Mouse (Mus musculus) kidney, embryonic 16.5 days (tissue): Measurements from ENCODE around the gene Eps8l2. TPM values are rescaled to one million over a fixed set of nuclear protein-coding genes. Genes with fewer than 3 reads are reported as not detected.

Experiments used
- ATAC-seq: fragments of 200-750 bp; cut with Nextera tagmentation; 2 replicates; pipeline ENCODE4 v1.8.0; 2017; ENCODE audit warnings: moderate TSS enrichment; ENCODE audit not compliant: low FRiP score, low TSS enrichment
- H3K27ac ChIP-seq: fragments of 300-500 bp; sonication (generic); 2 replicates; pipeline ENCODE4 v1.5.1; 2014; ENCODE audit warnings: low read length
- H3K27me3 ChIP-seq: fragments of 300-500 bp; sonication (generic); 2 replicates; pipeline ENCODE4 v1.6.1; 2014; ENCODE audit warnings: low read length, control low read depth, mixed read lengths; ENCODE audit not compliant: insufficient read depth
- H3K36me3 ChIP-seq: fragments of 300-500 bp; sonication (generic); 2 replicates; pipeline ENCODE4 v1.6.1; 2014; ENCODE audit warnings: low read length, control low read depth, mixed read lengths; ENCODE audit not compliant: insufficient read depth
- H3K4me1 ChIP-seq: fragments of 300-500 bp; sonication (generic); 2 replicates; pipeline ENCODE4 v1.6.1; 2014; ENCODE audit warnings: low read length, control low read depth, mixed read lengths; ENCODE audit not compliant: insufficient read depth
- H3K4me2 ChIP-seq: fragments of 300-500 bp; sonication (generic); replicated peaks from 2 replicates; pipeline ENCODE4 v1.6.1; 2014; ENCODE audit warnings: low read depth, low read length
- H3K4me3 ChIP-seq: fragments of 300-500 bp; sonication (generic); 2 replicates; pipeline ENCODE4 v1.5.1; 2014; ENCODE audit warnings: mild to moderate bottlenecking, low read length
- H3K9ac ChIP-seq: fragments of 300-500 bp; sonication (generic); replicated peaks from 2 replicates; pipeline ENCODE4 v1.6.1; 2014; ENCODE audit warnings: low read length
- H3K9me3 ChIP-seq: fragments of 300-500 bp; sonication (generic); 2 replicates; pipeline ENCODE4 v1.6.1; 2016; ENCODE audit warnings: low read length, control low read depth
- WGBS: fragments of 180-500 bp; shearing (Covaris S2); extraction: QIAGEN DNeasy Blood & Tissue Kit; methylation state at CpG from one replicate; pipeline ENCODE4 v1.1.7; 2014; 5-methylcytosine and 5-hydroxymethylcytosine counted together
- polyA plus RNA-seq: library from polyadenylated mRNA; unstranded; fragments of >200 nt; fragmentation: Nextera tagmentation; extraction: Ambion mirVana; gene quantifications from 2 replicates; pipeline ENCODE4 v1.2.1, GENCODE M21; 2015

Eps8l2 gene
- 59.4 and 62.9 TPM in 2 replicates for polyA plus RNA-seq

DNA sequence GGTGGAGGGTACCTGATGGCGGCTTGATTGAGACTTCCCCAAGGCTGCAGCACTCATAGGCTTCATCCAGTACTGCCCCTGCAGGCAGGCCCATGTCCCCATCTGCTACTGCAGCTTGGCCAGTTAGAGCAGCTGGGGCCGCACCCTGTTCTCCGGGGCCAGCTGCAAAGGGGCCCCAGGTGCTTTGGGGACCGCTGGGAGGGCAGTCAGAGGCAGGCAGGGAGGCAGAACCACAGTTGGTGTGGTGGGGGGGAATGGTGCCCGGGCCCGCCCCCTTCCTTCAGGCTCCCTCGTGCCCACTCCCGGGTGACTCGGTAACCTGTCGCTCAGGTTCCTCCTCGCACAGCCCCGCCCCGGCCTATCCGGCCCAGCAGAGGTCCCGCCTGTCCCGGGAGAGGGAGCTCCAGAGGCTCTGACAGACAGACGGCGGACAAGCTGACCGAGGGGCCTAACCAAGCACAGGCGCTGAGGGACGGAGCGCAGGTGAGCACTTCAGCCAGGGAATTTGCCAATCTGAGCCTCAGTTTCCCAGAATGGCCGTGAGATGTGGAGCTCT is at the start of gene Eps8l2:
Eps8l2 (plus strand) TSS at position 305 of the 556 bp plus-strand sequence.
- ATAC-seq, result peak; percentile 89
- 4% methylated on average over 23 of the region's 23 CpGs for WGBS

DNA sequence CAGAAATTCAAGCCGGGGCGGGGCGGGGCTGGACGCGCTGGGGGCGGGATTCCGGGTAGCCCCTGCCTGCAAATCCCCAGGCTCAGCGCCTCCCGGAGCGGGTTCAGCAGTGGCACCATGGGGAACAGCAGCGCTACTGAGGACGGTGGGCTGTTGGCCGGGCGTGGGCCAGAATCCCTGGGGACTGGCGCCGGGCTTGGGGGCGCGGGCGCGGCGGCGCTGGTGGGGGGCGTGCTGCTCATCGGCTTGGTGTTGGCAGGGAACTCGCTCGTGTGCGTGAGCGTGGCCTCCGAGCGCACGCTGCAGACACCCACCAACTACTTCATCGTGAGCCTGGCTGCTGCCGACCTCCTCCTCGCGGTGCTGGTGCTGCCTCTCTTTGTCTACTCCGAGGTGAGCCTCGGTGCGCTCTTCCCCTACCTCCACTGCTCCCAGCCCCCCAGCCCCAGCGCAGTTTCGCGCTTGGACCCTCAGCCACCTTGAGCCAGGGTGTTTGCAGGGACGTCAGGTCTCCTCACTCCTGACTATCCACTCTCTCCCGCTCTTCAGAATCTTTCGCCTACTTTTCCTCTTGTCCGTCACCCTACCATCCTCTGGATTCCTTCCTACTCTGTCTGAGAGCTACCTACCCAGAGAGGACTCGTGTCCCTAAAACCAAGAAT is 46.6 kb upstream of the Eps8l2 start, which contains the start of gene Drd4:
Drd4 (plus strand) TSS at position 86 of the 662 bp plus-strand sequence.
- H3K4me2 ChIP-seq, result peak within 1 kb of the TSS; percentile 84
- peaks cover 47% of the 10 kb centered on the region for H3K27me3 ChIP-seq
- no peaks in the 10 kb centered on the region for H3K36me3 ChIP-seq
- peak within 1 kb of the TSS; percentile 59 for H3K9ac ChIP-seq
- H3K9me3 ChIP-seq, result no peaks in the 10 kb centered on the region
- 3% methylated on average over 40 of the region's 46 CpGs for WGBS
- no peak within 1 kb of the TSS for H3K27ac ChIP-seq
- ATAC-seq, result peak; percentile 73
- peaks cover 15% of the 10 kb centered on the region for H3K4me1 ChIP-seq
- H3K4me3 ChIP-seq, result peak within 1 kb of the TSS; percentile 50

More for the DNA sequence above, at the start of gene Eps8l2:
- peaks cover 19% of the 10 kb centered on the region for H3K4me1 ChIP-seq
- peaks cover 14% of the 10 kb centered on the region for H3K36me3 ChIP-seq
- H3K27ac ChIP-seq, result peak within 1 kb of the TSS; percentile 79
- peak within 1 kb of the TSS; percentile 63 for H3K4me2 ChIP-seq
- no peaks in the 10 kb centered on the region for H3K9me3 ChIP-seq
- H3K27me3 ChIP-seq, result no peaks in the 10 kb centered on the region
- peak within 1 kb of the TSS; percentile 47 for H3K4me3 ChIP-seq
- peak within 1 kb of the TSS; percentile 73 for H3K9ac ChIP-seq

DNA sequence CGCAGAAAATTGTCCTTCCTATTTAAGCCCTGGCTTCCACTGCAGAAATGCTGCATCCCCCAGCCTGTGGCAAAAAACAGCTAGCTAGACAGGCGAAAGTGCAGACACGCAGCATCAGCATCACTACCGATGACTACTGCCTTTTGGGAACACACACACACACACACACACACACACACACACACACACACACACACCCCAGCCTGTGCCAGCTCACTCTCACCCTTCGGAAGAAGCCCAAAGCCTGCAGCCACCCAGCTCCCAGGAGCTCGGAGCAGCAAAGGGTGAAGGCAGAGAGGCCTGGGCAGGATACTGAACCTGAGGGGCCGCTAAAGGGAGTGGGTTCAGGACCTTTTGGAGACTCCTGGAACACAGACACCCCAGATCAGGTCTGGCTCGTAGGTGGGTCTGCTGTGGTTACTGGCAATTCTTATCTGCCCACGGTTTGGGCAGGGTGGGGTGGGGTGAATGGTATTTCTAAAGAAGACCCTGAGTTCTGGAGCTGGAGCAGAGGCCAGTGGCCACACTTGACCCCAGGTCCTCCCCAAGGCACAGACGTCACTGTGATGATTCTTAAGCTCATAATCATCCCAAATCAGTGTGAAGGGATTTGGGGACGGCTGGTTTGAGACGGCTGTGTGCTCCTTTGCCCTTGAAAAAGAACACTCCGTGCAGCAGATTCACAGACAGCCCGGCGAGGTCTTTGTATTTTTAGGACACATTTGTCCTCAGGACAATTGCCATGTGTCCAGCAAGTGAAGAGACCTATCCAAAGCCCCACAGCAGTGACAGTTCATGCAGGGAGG is 45.9 kb upstream of the Eps8l2 start:
- ATAC-seq, result no peak
- WGBS, result 44% methylated on average over 15 of the region's 15 CpGs
- Histone ChIP-seq H3K9ac (peak overlapping the region; percentile 59), H3K36me3 (no peaks in the 10 kb centered on the region; the same call in 1 of the 2 replicates), H3K4me2 (peak overlapping the region; percentile 84), H3K4me3 (peak overlapping the region; percentile 50), H3K4me1 (peaks cover 15% of the 10 kb centered on the region), H3K27me3 (peaks cover 47% of the 10 kb centered on the region), H3K27ac (no peak overlapping the region), H3K9me3 (no peaks in the 10 kb centered on the region)

DNA sequence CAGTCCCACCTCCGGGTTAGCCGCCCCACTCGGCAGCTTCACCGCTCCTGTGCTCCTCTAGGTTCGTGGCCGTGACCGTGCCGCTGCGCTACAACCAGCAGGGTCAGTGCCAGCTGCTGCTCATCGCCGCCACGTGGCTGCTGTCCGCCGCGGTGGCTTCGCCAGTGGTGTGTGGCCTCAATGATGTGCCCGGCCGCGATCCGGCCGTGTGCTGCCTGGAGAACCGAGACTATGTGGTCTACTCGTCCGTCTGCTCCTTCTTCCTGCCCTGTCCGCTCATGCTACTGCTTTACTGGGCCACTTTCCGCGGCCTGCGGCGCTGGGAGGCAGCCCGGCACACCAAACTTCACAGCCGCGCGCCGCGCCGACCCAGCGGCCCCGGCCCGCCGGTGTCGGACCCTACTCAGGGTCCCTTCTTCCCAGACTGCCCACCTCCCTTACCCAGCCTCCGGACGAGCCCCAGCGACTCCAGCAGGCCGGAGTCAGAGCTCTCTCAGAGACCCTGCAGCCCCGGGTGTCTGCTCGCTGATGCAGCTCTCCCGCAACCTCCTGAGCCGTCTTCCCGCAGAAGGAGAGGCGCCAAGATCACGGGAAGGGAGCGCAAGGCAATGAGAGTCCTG is 44.7 kb upstream of the Eps8l2 start:
- peaks cover 15% of the 10 kb centered on the region for H3K4me1 ChIP-seq
- H3K4me3 ChIP-seq, result peak overlapping the region; percentile 46
- WGBS, result under 1% methylated on average over 53 of the region's 53 CpGs
- ATAC-seq, result peak; percentile 53; the same call in 1 of the 2 replicates
- no peak overlapping the region for H3K27ac ChIP-seq
- peak overlapping the region; percentile 70 for H3K4me2 ChIP-seq
- no peaks in the 10 kb centered on the region for H3K9me3 ChIP-seq
- peak overlapping the region; percentile 60 for H3K9ac ChIP-seq
- peaks cover 47% of the 10 kb centered on the region for H3K27me3 ChIP-seq
- no peaks in the 10 kb centered on the region; the same call in 1 of the 2 replicates for H3K36me3 ChIP-seq

DNA sequence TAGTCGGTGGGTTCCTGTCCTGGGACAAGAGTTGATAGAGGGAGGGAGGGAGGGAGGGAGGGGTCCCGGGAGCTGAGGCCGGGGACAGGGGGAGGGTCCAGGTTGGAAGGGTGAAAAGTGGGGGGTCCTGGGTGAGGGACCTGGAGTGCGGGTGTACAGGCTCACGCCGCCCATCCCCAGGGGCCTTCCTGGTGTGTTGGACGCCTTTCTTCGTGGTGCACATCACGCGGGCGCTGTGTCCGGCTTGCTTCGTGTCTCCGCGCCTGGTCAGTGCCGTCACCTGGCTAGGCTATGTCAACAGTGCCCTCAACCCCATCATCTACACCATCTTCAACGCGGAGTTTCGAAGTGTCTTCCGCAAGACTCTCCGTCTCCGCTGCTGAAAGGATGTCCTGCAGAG is 44.2 kb upstream of the Eps8l2 start:
- Histone ChIP-seq H3K4me2 (peak overlapping the region; percentile 70), H3K9me3 (no peaks in the 10 kb centered on the region), H3K36me3 (no peaks in the 10 kb centered on the region; the same call in 1 of the 2 replicates), H3K27me3 (peaks cover 47% of the 10 kb centered on the region), H3K4me3 (peak overlapping the region; percentile 46), H3K9ac (peak overlapping the region; percentile 60), H3K27ac (no peak overlapping the region), H3K4me1 (peaks cover 15% of the 10 kb centered on the region)
- WGBS, result 4% methylated on average over 22 of the region's 22 CpGs
- ATAC-seq, result no peak

DNA sequence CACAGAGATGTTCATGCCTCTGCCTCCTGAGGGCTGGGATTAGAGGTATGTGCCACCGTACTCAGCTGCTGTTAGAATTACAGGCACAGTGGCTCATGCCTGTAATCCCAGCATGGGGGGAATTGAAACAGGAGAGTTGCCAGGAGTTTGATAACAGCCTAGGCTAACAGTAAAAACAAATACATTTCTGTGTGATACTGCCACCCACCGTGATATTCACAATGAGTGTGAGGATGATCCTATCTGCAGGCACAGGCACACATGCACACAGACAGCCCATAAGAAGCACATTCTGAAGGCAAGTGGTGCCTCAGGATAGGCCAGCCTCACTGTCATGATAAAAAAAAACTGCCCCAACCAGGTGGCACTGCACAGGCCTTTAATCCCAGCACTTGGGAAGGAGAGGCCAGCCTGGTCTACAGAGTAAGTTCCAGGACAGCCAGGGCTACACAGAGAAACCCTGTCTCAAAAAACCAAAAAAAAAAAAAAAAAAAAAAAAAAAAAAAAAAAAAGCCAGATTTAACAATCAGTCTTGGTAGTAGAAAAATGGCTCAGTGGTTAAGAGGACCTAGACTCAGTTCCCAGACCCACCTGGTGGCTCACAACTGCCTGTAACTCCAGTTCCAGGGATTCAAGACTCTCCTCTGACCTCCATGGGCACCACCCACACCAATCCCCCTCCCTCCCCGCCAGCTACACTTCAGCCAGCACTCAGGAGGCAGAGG is 40.6 kb upstream of the Eps8l2 start:
- no peak overlapping the region for H3K4me3 ChIP-seq
- H3K9ac ChIP-seq, result no peak overlapping the region
- H3K4me2 ChIP-seq, result no peak overlapping the region
- peaks cover 15% of the 10 kb centered on the region for H3K4me1 ChIP-seq
- H3K9me3 ChIP-seq, result no peaks in the 10 kb centered on the region
- H3K27me3 ChIP-seq, result peaks cover 25% of the 10 kb centered on the region
- peaks cover 28% of the 10 kb centered on the region for H3K36me3 ChIP-seq
- ATAC-seq, result no peak
- no peak overlapping the region for H3K27ac ChIP-seq
- 71% methylated on average over 3 of the region's 3 CpGs for WGBS

DNA sequence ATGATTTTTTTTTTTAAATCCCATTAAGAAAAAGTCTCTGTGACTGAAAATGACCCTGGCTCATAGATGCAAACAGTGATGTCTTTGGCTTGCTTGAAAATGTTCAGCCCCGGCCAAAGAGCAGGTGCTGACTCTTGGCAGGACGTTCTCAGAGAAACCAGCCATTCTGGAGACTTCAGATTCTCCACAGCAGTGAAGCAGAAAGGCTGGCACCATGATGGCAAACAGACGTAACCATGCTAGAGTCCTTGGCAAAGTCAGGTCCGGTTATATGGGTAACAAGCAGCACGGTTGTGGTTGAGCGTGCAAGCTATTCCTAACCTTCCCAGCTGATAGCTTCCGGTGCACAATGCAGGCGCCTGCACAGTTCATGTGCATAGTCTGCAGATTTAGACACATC is 39.5 kb upstream of the Eps8l2 start:
- 92% methylated on average over 8 of the region's 8 CpGs for WGBS
- H3K27ac ChIP-seq, result no peak overlapping the region
- H3K9me3 ChIP-seq, result no peaks in the 10 kb centered on the region
- peaks cover 34% of the 10 kb centered on the region for H3K36me3 ChIP-seq
- peaks cover 7% of the 10 kb centered on the region for H3K4me1 ChIP-seq
- H3K27me3 ChIP-seq, result peaks cover 14% of the 10 kb centered on the region
- ATAC-seq, result no peak
- H3K4me3 ChIP-seq, result no peak overlapping the region
- no peak overlapping the region for H3K4me2 ChIP-seq
- no peak overlapping the region for H3K9ac ChIP-seq

DNA sequence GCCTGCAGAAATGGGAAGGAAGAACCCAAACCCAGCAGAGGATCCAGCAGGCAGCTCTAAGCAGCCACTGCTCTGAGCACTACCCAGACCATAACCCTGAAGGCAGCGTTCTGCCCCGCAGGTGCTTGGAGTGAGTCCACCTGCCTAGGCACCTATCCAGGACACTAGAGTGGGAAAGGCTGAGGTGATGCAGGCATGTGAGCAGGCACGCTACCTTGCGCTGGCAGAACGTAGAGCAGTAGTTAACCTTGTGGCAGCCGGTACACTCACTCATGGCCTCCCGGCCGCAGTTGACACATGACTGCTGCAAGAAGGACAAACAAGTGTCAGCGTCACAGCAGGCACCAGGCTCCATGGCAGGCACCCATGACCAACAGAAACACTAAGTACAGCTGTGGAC is 37.3 kb upstream of the Eps8l2 start:
- Histone ChIP-seq H3K4me3 (no peak overlapping the region), H3K36me3 (peaks cover 50% of the 10 kb centered on the region), H3K9ac (no peak overlapping the region), H3K4me1 (no peaks in the 10 kb centered on the region), H3K4me2 (no peak overlapping the region), H3K27me3 (no peaks in the 10 kb centered on the region), H3K9me3 (no peaks in the 10 kb centered on the region), H3K27ac (no peak overlapping the region)
- no peak for ATAC-seq
- 92% methylated on average over 9 of the region's 9 CpGs for WGBS

DNA sequence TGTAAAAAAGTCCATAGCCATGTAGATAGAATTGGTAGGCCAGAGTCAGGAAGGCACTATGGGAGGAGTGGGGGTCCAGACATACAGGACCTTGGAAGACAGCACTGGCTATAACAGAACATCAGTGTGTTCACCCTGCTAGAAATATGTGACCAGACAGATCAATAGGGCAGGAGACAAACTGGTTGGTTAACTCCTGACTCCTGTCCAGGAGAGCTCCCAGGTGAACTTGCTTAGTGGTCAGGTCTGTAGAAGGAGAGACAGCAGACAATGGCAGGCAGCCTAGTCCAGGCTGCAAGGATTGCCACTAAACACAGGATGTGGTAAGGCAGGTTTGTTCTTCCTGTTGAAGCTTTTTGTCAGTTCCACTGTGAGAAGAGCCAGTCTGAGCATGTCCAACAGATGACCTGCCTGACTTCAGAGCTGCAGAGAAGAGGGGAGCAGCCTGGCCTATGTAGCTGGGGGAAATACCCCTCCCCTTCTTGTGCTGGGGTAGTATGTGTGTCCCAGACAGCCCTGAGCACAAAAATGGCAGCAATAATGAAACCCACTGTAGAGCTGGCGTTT is 35.9 kb upstream of the Eps8l2 start:
- no peak overlapping the region for H3K27ac ChIP-seq
- H3K9me3 ChIP-seq, result no peaks in the 10 kb centered on the region
- H3K9ac ChIP-seq, result no peak overlapping the region
- H3K4me3 ChIP-seq, result no peak overlapping the region
- no peak for ATAC-seq
- peaks cover 63% of the 10 kb centered on the region for H3K36me3 ChIP-seq
- H3K4me1 ChIP-seq, result no peaks in the 10 kb centered on the region
- H3K27me3 ChIP-seq, result no peaks in the 10 kb centered on the region
- 75% methylated on average over 1 of the region's 1 CpGs for WGBS
- no peak overlapping the region for H3K4me2 ChIP-seq
